Mouse (Mus musculus): Measurements from ENCODE around the gene Gm5460.

DNA sequence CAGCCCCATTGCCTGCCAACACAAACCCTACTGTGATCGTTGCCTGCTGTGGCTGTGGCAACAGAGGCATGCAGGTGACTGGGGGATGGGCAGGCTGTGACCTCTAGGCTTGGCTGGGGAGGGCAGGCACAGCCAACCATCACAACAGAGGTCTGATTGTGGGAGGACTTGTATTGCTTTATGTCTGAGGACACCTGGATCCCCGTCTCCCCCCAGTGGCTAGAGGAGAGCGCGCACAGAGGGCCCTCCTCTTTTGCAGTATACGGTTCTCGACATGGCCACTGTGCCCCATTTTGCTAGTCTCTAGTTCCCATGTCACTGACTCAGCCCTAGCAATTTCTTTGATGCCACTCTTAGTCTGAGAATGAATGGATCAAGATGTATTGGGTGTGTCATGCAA, 55.1 kb downstream of the Gm5460 start:
- TF ChIP-seq POLR2A (IDR thresholded peaks at IDR 0.05; ENCODE audit: insufficient read depth, low read depth, low read length) (no peak), CTCF (IDR thresholded peaks at IDR 0.05; ENCODE audit: insufficient read depth, low read depth, low read length) (no peak)
